Mouse (Mus musculus): ENCODE data around the gene Prss16. TPM values are rescaled to one million over a fixed set of nuclear protein-coding genes. Genes with fewer than 3 reads are reported as not detected.

Gene Prss16
- polyA plus RNA-seq, 2 experiments, result 0.23 to 0.39 TPM

- Histone ChIP-seq H3K9ac (replicated peaks) (peak overlapping the region; percentile 60), H3K4me3 (ENCODE audit: insufficient read depth in 1 of 2, low read depth in 2 of 2, low read length in 2 of 2) (peak overlapping the region; percentile 57 to 93), H3K27me3 (ENCODE audit: control insufficient read depth, insufficient read depth, low read length) (no peaks in the 10 kb centered on the region), H3K4me2 (ENCODE audit: low read depth) (peak overlapping the region; percentile 94), H3K36me3 (replicated peaks; ENCODE audit: control insufficient read depth, insufficient read depth, low read depth) (no peaks in the 10 kb centered on the region), H3K9me3 (ENCODE audit: control insufficient read depth, low read length) (no peaks in the 10 kb centered on the region), H3K4me1 (replicated peaks; ENCODE audit: control insufficient read depth in 2 of 2, insufficient read depth in 2 of 2, low read length in 1 of 2) (peaks cover 5 to 14% of the 10 kb centered on the region in 2 experiments; a peak in 2 of 4 replicates), H3K27ac (peak overlapping the region; percentile 78)
- peak; percentile 86 to 87 (median 87) for DNase-seq (ENCODE audit: low read depth in 3 of 3, low spot score in 3 of 3)
- peak; percentile 64 for ATAC-seq (ENCODE audit: insufficient read depth)
- TF ChIP-seq CTCF (IDR thresholded peaks at IDR 0.05; ENCODE audit: low read depth) (no peak), EP300 (IDR thresholded peaks at IDR 0.05; ENCODE audit: low read depth) (no peak)
- 0% methylated on average over 9 of the region's 9 CpGs for WGBS (ENCODE audit: insufficient replicate concordance)
Measured at GRCm38 (mm10) chr13:22022241-22022640, 12.7 kb upstream of the Prss16 start.

GRCm38 (mm10) chr13:22021581-22021980 lies 12.0 kb upstream of the Prss16 start:
- WGBS (ENCODE audit: insufficient replicate concordance), result 0% methylated on average over 11 of the region's 11 CpGs
- H3K9ac ChIP-seq (replicated peaks), result peak overlapping the region; percentile 60
- H3K4me2 ChIP-seq (ENCODE audit: low read depth), result peak overlapping the region; percentile 94
- H3K27ac ChIP-seq, result peak overlapping the region; percentile 78
- no peak for DNase-seq (ENCODE audit: low read depth in 3 of 3, low spot score in 3 of 3)
- TF ChIP-seq CTCF (IDR thresholded peaks at IDR 0.05; ENCODE audit: low read depth), result no peak
- TF ChIP-seq EP300 (IDR thresholded peaks at IDR 0.05; ENCODE audit: low read depth), result no peak
- no peaks in the 10 kb centered on the region for H3K36me3 ChIP-seq (replicated peaks; ENCODE audit: control insufficient read depth, insufficient read depth, low read depth)
- peak; percentile 47 for ATAC-seq (ENCODE audit: insufficient read depth)
- H3K4me1 ChIP-seq (replicated peaks; ENCODE audit: control insufficient read depth in 2 of 2, insufficient read depth in 2 of 2, low read length in 1 of 2), result peaks cover 5 to 12% of the 10 kb centered on the region in 2 experiments; a peak in 2 of 4 replicates
- H3K9me3 ChIP-seq (ENCODE audit: control insufficient read depth, low read length), result no peaks in the 10 kb centered on the region
- H3K4me3 ChIP-seq (ENCODE audit: insufficient read depth in 1 of 2, low read depth in 2 of 2, low read length in 2 of 2), result peak overlapping the region; percentile 57 to 93
- no peaks in the 10 kb centered on the region for H3K27me3 ChIP-seq (ENCODE audit: control insufficient read depth, insufficient read depth, low read length)

- TF ChIP-seq EP300 (IDR thresholded peaks at IDR 0.05; ENCODE audit: low read depth) (0 out of 2 replicates have a peak, but pooled peaks have one; percentile 41), CTCF (IDR thresholded peaks at IDR 0.05; ENCODE audit: low read depth) (no peak)
- Histone ChIP-seq H3K9me3 (ENCODE audit: control insufficient read depth, low read length) (no peaks in the 10 kb centered on the region), H3K27me3 (ENCODE audit: control insufficient read depth, insufficient read depth, low read length) (no peaks in the 10 kb centered on the region), H3K9ac (replicated peaks) (peak overlapping the region; percentile 87), H3K36me3 (replicated peaks; ENCODE audit: control insufficient read depth, insufficient read depth, low read depth) (no peaks in the 10 kb centered on the region), H3K4me3 (ENCODE audit: insufficient read depth in 1 of 2, low read depth in 2 of 2, low read length in 2 of 2) (peak overlapping the region; percentile 57 to 93), H3K4me1 (replicated peaks; ENCODE audit: control insufficient read depth in 2 of 2, insufficient read depth in 2 of 2, low read length in 1 of 2) (peaks cover 5 to 13% of the 10 kb centered on the region in 2 experiments; a peak in 2 of 4 replicates), H3K27ac (peak overlapping the region; percentile 78), H3K4me2 (ENCODE audit: low read depth) (peak overlapping the region; percentile 94)
- under 1% methylated on average over 8 of the region's 8 CpGs for WGBS (ENCODE audit: insufficient replicate concordance)
- peak; percentile 63 to 73 (median 64) for DNase-seq (ENCODE audit: low read depth in 3 of 3, low spot score in 3 of 3)
- peak; percentile 80 for ATAC-seq (ENCODE audit: insufficient read depth)
Measured at GRCm38 (mm10) chr13:22020901-22021339, 11.4 kb upstream of the Prss16 start.

GRCm38 (mm10) chr13:22019934-22020835 lies 10.6 kb upstream of the Prss16 start:
- no peak for DNase-seq (ENCODE audit: low read depth in 3 of 3, low spot score in 3 of 3)
- under 1% methylated on average over 44 of the region's 44 CpGs for WGBS (ENCODE audit: insufficient replicate concordance)
- H3K4me2 ChIP-seq (ENCODE audit: low read depth), result peak overlapping the region; percentile 94
- peak overlapping the region; percentile 57 to 92 for H3K4me3 ChIP-seq (ENCODE audit: insufficient read depth in 1 of 2, low read depth in 2 of 2, low read length in 2 of 2)
- peak overlapping the region; percentile 78 for H3K27ac ChIP-seq
- ATAC-seq (ENCODE audit: insufficient read depth), result peak; percentile 68
- TF ChIP-seq CTCF (IDR thresholded peaks at IDR 0.05; ENCODE audit: low read depth) (no peak), EP300 (IDR thresholded peaks at IDR 0.05; ENCODE audit: low read depth) (no peak)
- no peaks in the 10 kb centered on the region; the same call in 1 of the 2 replicates for H3K27me3 ChIP-seq (ENCODE audit: control insufficient read depth, insufficient read depth, low read length)
- H3K9ac ChIP-seq (replicated peaks), result peak overlapping the region; percentile 87
- peaks cover 2 to 16% of the 10 kb centered on the region in 2 experiments for H3K4me1 ChIP-seq (replicated peaks; ENCODE audit: control insufficient read depth in 2 of 2, insufficient read depth in 2 of 2, low read length in 1 of 2)
- H3K9me3 ChIP-seq (ENCODE audit: control insufficient read depth, low read length), result no peaks in the 10 kb centered on the region
- H3K36me3 ChIP-seq (replicated peaks; ENCODE audit: control insufficient read depth, insufficient read depth, low read depth), result no peaks in the 10 kb centered on the region
